Mouse (Mus musculus) erythroblast, embryonic 14.5 days (primary cell): ENCODE measurements around the gene Gnb1l.

ENCODE experiments used
- GATA1 ChIP-seq: IDR thresholded peaks from 2 replicates; pipeline ENCODE4 v1.6.1; 2012; ENCODE audit warnings: low read length, inconsistent platforms, mixed read lengths
- TAL1 ChIP-seq: IDR thresholded peaks from 3 replicates; pipeline ENCODE4 v1.6.1; 2012; ENCODE audit warnings: low read length, inconsistent platforms, mixed read lengths

GRCm38 (mm10) chr16:18608226-18608625, 109.7 kb downstream of the Gnb1l start:
- no peak for TF ChIP-seq TAL1
- TF ChIP-seq GATA1: no peak
